Mouse (Mus musculus) MEL (cell line): ENCODE results near the gene Tulp1. TPM values are rescaled to one million over a fixed set of nuclear protein-coding genes. Genes with fewer than 3 reads are reported as not detected.

ENCODE experiments used
- DNase-seq: peaks from one replicate; pipeline ENCODE4 v3.0.0; 2011; ENCODE audit warnings: low read depth, low spot score
- H3K27ac ChIP-seq: 2 replicates; pipeline ENCODE4 v1.5.1; 2012; ENCODE audit warnings: low read depth, mild to moderate bottlenecking, control low read depth, low read length, moderate library complexity; ENCODE audit not compliant: control insufficient read depth
- H3K27me3 ChIP-seq, 2 experiments: fragments of 150-350 bp in 1 of 2; sonication (generic) in 1 of 2; 2 replicates each; pipeline ENCODE4 v1.6.1; 2012; ENCODE audit warnings: low read length in 2 of 2, mild to moderate bottlenecking in 2 of 2, improper control_type of control experiment in 1 of 2, moderate library complexity in 1 of 2; ENCODE audit not compliant: insufficient read depth in 2 of 2, control insufficient read depth in 1 of 2
- H3K36me3 ChIP-seq, 2 experiments: 2 replicates each; pipeline ENCODE4 v1.6.1; 2012 to 2014; ENCODE audit warnings: low read length in 2 of 2, improper control_type of control experiment in 1 of 2, inconsistent platforms in 1 of 2, mild to moderate bottlenecking in 1 of 2; ENCODE audit not compliant: insufficient read depth in 2 of 2, control insufficient read depth in 1 of 2
- H3K4me1 ChIP-seq, 2 experiments: fragments of 150-350 bp in 1 of 2; sonication (generic) in 1 of 2; 2 replicates each; pipeline ENCODE4 v1.6.1; 2012; ENCODE audit warnings: low read length in 2 of 2, improper control_type of control experiment in 1 of 2, mild to moderate bottlenecking in 1 of 2; ENCODE audit not compliant: insufficient read depth in 2 of 2, control insufficient read depth in 1 of 2
- H3K4me3 ChIP-seq, 2 experiments: fragments of 150-350 bp in 1 of 2; sonication (generic) in 1 of 2; 2 replicates each; pipeline ENCODE4 v1.5.1; 2012; ENCODE audit warnings: low read depth in 2 of 2, low read length in 2 of 2, mild to moderate bottlenecking in 2 of 2, moderate library complexity in 2 of 2, control low read depth in 1 of 2, improper control_type of control experiment in 1 of 2; ENCODE audit not compliant: control insufficient read depth in 1 of 2, insufficient read depth in 1 of 2
- H3K79me2 ChIP-seq: 2 replicates; pipeline ENCODE4 v1.6.1; 2012; ENCODE audit warnings: mild to moderate bottlenecking, low read length, moderate library complexity; ENCODE audit not compliant: control insufficient read depth, poor library complexity, insufficient read depth
- H3K9ac ChIP-seq: 2 replicates; pipeline ENCODE4 v1.6.1; 2012; ENCODE audit warnings: low read depth, mild to moderate bottlenecking, control low read depth, low read length, moderate library complexity; ENCODE audit not compliant: control insufficient read depth, poor library complexity, severe bottlenecking
- H3K9me3 ChIP-seq: fragments of 150-350 bp; sonication (generic); replicated peaks from 2 replicates; pipeline ENCODE4 v1.6.1; 2012; ENCODE audit warnings: mild to moderate bottlenecking, low read length, improper control_type of control experiment, moderate library complexity; ENCODE audit not compliant: insufficient read depth
- BHLHE40 ChIP-seq: IDR thresholded peaks from 2 replicates; pipeline ENCODE4 v1.6.1; 2012; ENCODE audit warnings: low read depth, mild to moderate bottlenecking, inconsistent platforms, low read length, improper control_type of control experiment, borderline replicate concordance
- CHD2 ChIP-seq: IDR thresholded peaks from 2 replicates; pipeline ENCODE4 v1.6.1; 2011; ENCODE audit warnings: low read length, improper control_type of control experiment
- CTCF ChIP-seq, 3 experiments: IDR thresholded peaks in 2 of 3; conservative IDR thresholded peaks in 1 of 3; 2 replicates each; pipeline ENCODE4 v1.5.1; 2011 to 2012; ENCODE audit warnings: low read length in 3 of 3, low read depth in 2 of 3, mild to moderate bottlenecking in 2 of 3, improper control_type of control experiment in 1 of 3, inconsistent platforms in 1 of 3, mixed read lengths in 1 of 3, moderate library complexity in 1 of 3; ENCODE audit not compliant: control insufficient read depth in 1 of 3, insufficient read depth in 1 of 3, poor library complexity in 1 of 3, severe bottlenecking in 1 of 3
- E2F4 ChIP-seq: IDR thresholded peaks from 2 replicates; pipeline ENCODE4 v1.6.1; 2011; ENCODE audit warnings: low read depth, low read length, improper control_type of control experiment, borderline replicate concordance
- EP300 ChIP-seq, 2 experiments: IDR thresholded peaks; 2 replicates each; pipeline ENCODE4 v1.6.1; 2011; ENCODE audit warnings: improper control_type of control experiment in 2 of 2, low read length in 2 of 2, low read depth in 1 of 2, mild to moderate bottlenecking in 1 of 2
- ETS1 ChIP-seq: IDR thresholded peaks from 2 replicates; pipeline ENCODE4 v1.6.1; 2012; ENCODE audit warnings: low read depth, mild to moderate bottlenecking, inconsistent platforms, low read length, improper control_type of control experiment, moderate library complexity
- GABPA ChIP-seq: IDR thresholded peaks from 2 replicates; pipeline ENCODE4 v1.6.1; 2012; ENCODE audit warnings: low read depth, mild to moderate bottlenecking, inconsistent platforms, low read length, improper control_type of control experiment, moderate library complexity
- GATA1 ChIP-seq: IDR thresholded peaks from 2 replicates; pipeline ENCODE4 v1.6.1; 2011; ENCODE audit warnings: low read depth, low read length, improper control_type of control experiment
- HCFC1 ChIP-seq: IDR thresholded peaks from 2 replicates; pipeline ENCODE4 v1.6.1; 2012; ENCODE audit warnings: low read depth, mild to moderate bottlenecking, inconsistent platforms, low read length, improper control_type of control experiment, moderate library complexity
- JUND ChIP-seq: IDR thresholded peaks from 2 replicates; pipeline ENCODE4 v1.6.1; 2011; ENCODE audit warnings: low read depth, mild to moderate bottlenecking, improper control_type of control experiment, low read length
- KAT2A ChIP-seq: conservative IDR thresholded peaks from 2 replicates; pipeline ENCODE4 v1.6.1; 2012; ENCODE audit warnings: low read depth, low read length, improper control_type of control experiment, inconsistent platforms
- MAFK ChIP-seq: IDR thresholded peaks from 2 replicates; pipeline ENCODE4 v1.6.1; 2011; ENCODE audit warnings: low read depth, mild to moderate bottlenecking, low read length, improper control_type of control experiment, borderline replicate concordance
- MAX ChIP-seq: IDR thresholded peaks from 2 replicates; pipeline ENCODE4 v1.6.1; 2011; ENCODE audit warnings: low read length, improper control_type of control experiment
- MAZ ChIP-seq: IDR thresholded peaks from 2 replicates; pipeline ENCODE4 v1.6.1; 2012; ENCODE audit warnings: low read depth, mild to moderate bottlenecking, inconsistent platforms, low read length, improper control_type of control experiment
- MEF2A ChIP-seq: IDR thresholded peaks from 2 replicates; pipeline ENCODE4 v1.6.1; 2014; ENCODE audit warnings: low read depth, mild to moderate bottlenecking, inconsistent platforms, low read length, improper control_type of control experiment; ENCODE audit not compliant: poor library complexity, insufficient replicate concordance, severe bottlenecking; ENCODE audit errors: extremely low read depth
- MXI1 ChIP-seq: IDR thresholded peaks from 2 replicates; pipeline ENCODE4 v1.6.1; 2011; ENCODE audit warnings: mild to moderate bottlenecking, low read depth, low read length, improper control_type of control experiment
- MYB ChIP-seq: IDR thresholded peaks from 2 replicates; pipeline ENCODE4 v1.6.1; 2011; ENCODE audit warnings: mild to moderate bottlenecking, low read depth, low read length, improper control_type of control experiment
- MYC ChIP-seq: IDR thresholded peaks from 2 replicates; pipeline ENCODE4 v1.6.1; 2011; ENCODE audit warnings: low read depth, mild to moderate bottlenecking, low read length, improper control_type of control experiment, moderate library complexity
- NELFE ChIP-seq: IDR thresholded peaks from 2 replicates; pipeline ENCODE4 v1.6.1; 2011; ENCODE audit warnings: low read depth, low read length, improper control_type of control experiment
- NRF1 ChIP-seq: IDR thresholded peaks from 2 replicates; pipeline ENCODE4 v1.6.1; 2014; ENCODE audit warnings: low read depth, mild to moderate bottlenecking, inconsistent platforms, low read length, improper control_type of control experiment, moderate library complexity; ENCODE audit not compliant: poor library complexity, insufficient read depth, severe bottlenecking
- POLR2A ChIP-seq, 2 experiments: IDR thresholded peaks; 2 replicates each; pipeline ENCODE4 v1.6.1; 2011 to 2012; ENCODE audit warnings: low read length in 2 of 2, mild to moderate bottlenecking in 2 of 2, control low read depth in 1 of 2, improper control_type of control experiment in 1 of 2, low read depth in 1 of 2, moderate library complexity in 1 of 2; ENCODE audit not compliant: control insufficient read depth in 1 of 2, insufficient read depth in 1 of 2, poor library complexity in 1 of 2
- POLR2AphosphoS5 ChIP-seq: IDR thresholded peaks from 2 replicates; pipeline ENCODE4 v1.6.1; 2012; ENCODE audit warnings: low read depth, borderline replicate concordance, mild to moderate bottlenecking, inconsistent platforms, low read length, moderate library complexity, mixed read lengths
- RAD21 ChIP-seq: IDR thresholded peaks from 2 replicates; pipeline ENCODE4 v1.6.1; 2011; ENCODE audit warnings: mild to moderate bottlenecking, low read depth, low read length, improper control_type of control experiment
- RCOR1 ChIP-seq: IDR thresholded peaks from 2 replicates; pipeline ENCODE4 v1.6.1; 2012; ENCODE audit warnings: low read depth, mild to moderate bottlenecking, inconsistent platforms, low read length, improper control_type of control experiment
- SIN3A ChIP-seq: IDR thresholded peaks from 2 replicates; pipeline ENCODE4 v1.6.1; 2012; ENCODE audit warnings: low read length, improper control_type of control experiment, inconsistent platforms
- SMC3 ChIP-seq: IDR thresholded peaks from 2 replicates; pipeline ENCODE4 v1.6.1; 2011; ENCODE audit warnings: low read depth, low read length, improper control_type of control experiment
- TAL1 ChIP-seq: IDR thresholded peaks from 2 replicates; pipeline ENCODE4 v1.6.1; 2012; ENCODE audit warnings: mild to moderate bottlenecking, inconsistent platforms, low read length, moderate library complexity, mixed read lengths
- TBP ChIP-seq: IDR thresholded peaks from 2 replicates; pipeline ENCODE4 v1.8.0; 2011; ENCODE audit warnings: low read depth, low read length, improper control_type of control experiment
- TCF12 ChIP-seq: IDR thresholded peaks from 2 replicates; pipeline ENCODE4 v1.6.1; 2014; ENCODE audit warnings: low read depth, mild to moderate bottlenecking, inconsistent platforms, low read length, improper control_type of control experiment, moderate library complexity
- USF1 ChIP-seq: IDR thresholded peaks from 2 replicates; pipeline ENCODE4 v1.6.1; 2014; ENCODE audit warnings: low read depth, mild to moderate bottlenecking, inconsistent platforms, low read length, improper control_type of control experiment, moderate library complexity
- USF2 ChIP-seq, 2 experiments: IDR thresholded peaks; 2 replicates each; pipeline ENCODE4 v1.6.1; 2011 to 2012; ENCODE audit warnings: improper control_type of control experiment in 2 of 2, low read length in 2 of 2, borderline replicate concordance in 1 of 2, inconsistent platforms in 1 of 2, low read depth in 1 of 2, mild to moderate bottlenecking in 1 of 2; ENCODE audit not compliant: insufficient read depth in 1 of 2
- ZC3H11A ChIP-seq: IDR thresholded peaks from 2 replicates; pipeline ENCODE4 v1.6.1; 2012; ENCODE audit warnings: low read depth, mild to moderate bottlenecking, inconsistent platforms, low read length, improper control_type of control experiment
- ZKSCAN1 ChIP-seq: IDR thresholded peaks from 2 replicates; pipeline ENCODE4 v1.6.1; 2012; ENCODE audit warnings: low read depth, mild to moderate bottlenecking, inconsistent platforms, low read length, improper control_type of control experiment, moderate library complexity
- ZMIZ1 ChIP-seq: IDR thresholded peaks from 2 replicates; pipeline ENCODE4 v1.6.1; 2012; ENCODE audit warnings: low read depth, mild to moderate bottlenecking, inconsistent platforms, low read length, improper control_type of control experiment, moderate library complexity
- ZNF384 ChIP-seq: IDR thresholded peaks from 2 replicates; pipeline ENCODE4 v1.6.1; 2012; ENCODE audit warnings: low read depth, mild to moderate bottlenecking, inconsistent platforms, low read length, improper control_type of control experiment
- polyA plus RNA-seq, 2 experiments: library from polyadenylated mRNA; stranded (reverse) in 1 of 2; unstranded in 1 of 2; fragments of >175 nt in 1 of 2; fragments of >200 nt in 1 of 2; gene quantifications; 2 replicates each; pipeline versions ENCODE4 v1.2.1 to v1.2.4; 2012; ENCODE audit warnings: low replicate concordance in 2 of 2, low read depth in 1 of 2; ENCODE audit not compliant: insufficient read length in 2 of 2, insufficient read depth in 1 of 2, missing spikeins in 1 of 2
- total RNA-seq: library from RNA; depleted of rRNA; stranded (reverse); fragments of 300-350 nt; gene quantifications from 2 replicates; pipeline ENCODE4 v1.2.3, GENCODE M21; 2012

The Tulp1 gene
- total and polyA plus RNA-seq, 3 experiments = 0.23 to 2.4 TPM; not detected in 1

DNA sequence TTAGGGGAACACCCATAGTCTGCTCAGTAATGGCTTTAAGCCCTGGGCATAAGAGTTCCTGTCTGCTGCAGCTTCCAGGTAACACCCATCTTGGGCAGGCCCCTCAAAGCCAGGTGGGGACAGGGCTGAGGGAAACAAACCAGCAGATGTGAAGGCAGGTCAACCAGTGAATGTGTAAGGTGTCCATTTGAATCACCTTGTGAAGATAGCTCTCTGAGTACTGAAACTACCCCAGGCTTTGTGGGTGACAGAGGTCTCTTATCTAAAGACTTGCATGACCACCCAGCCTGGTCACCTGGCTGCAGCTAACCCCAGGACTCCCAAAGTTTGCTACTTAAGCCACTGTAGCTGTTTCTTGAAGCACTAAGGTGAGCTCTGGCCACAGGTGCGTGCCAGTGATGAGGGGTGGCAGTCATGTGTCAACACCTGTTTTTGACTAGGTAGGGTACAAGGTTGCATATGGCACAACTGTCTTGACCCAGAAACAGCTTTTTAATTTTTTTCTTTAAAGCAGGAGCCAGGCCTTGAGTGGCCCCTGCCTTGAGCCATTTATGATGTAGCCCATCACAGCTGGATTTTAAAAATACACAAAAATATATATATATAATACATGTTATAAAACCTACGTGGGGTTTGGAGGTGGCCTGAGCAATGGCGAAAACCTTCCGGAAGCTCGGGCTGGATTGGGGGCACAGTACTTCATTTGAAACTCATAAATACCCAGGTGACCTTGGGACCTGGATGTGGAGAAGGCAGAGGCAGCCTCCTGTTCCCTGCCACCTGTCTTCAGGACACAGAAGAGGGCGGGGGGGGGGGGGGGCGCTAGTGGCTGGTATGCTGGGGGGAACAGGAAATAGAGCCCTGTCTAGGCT is 33.5 kb downstream of the Tulp1 start:
- peaks cover 4 to 5% of the 10 kb centered on the region in 2 experiments; a peak in 3 of 4 replicates for H3K36me3 ChIP-seq
- no peaks in the 10 kb centered on the region for H3K27me3 ChIP-seq
- DNase-seq = peak; percentile 58
- H3K27ac ChIP-seq = peak overlapping the region; percentile 11; the same call in 1 of the 2 replicates
- H3K4me1 ChIP-seq = peaks cover 0 to 8% of the 10 kb centered on the region in 2 experiments; a peak in 1 of 4 replicates
- H3K4me3 ChIP-seq = peak overlapping the region in 1 of 2 experiments; percentile 96; a peak in 2 of 4 replicates
- H3K79me2 ChIP-seq = peaks cover 24% of the 10 kb centered on the region
- peak overlapping the region; percentile 99 for H3K9ac ChIP-seq
- H3K9me3 ChIP-seq = no peaks in the 10 kb centered on the region
- TF ChIP-seq MXI1 (no peak), SMC3 (peak; percentile 13; the same call in 1 of the 2 replicates), BHLHE40 (no peak), EP300 (IDR thresholded peaks at IDR 0.05; ENCODE audit: low read depth in 1 of 2, low read length in 2 of 2) (no peak), ETS1 (0 out of 2 replicates have a peak, but pooled peaks have one; percentile 8), TBP (no peak), GATA1 (no peak), USF1 (no peak), MAFK (no peak), HCFC1 (no peak), POLR2A (IDR thresholded peaks at IDR 0.05; ENCODE audit: control insufficient read depth in 1 of 2, insufficient read depth in 1 of 2, low read depth in 1 of 2, low read length in 2 of 2, poor library complexity in 1 of 2) (peak; percentile 52 to 79; a peak in 3 of 4 replicates), E2F4 (no peak), NRF1 (no peak), USF2 (IDR thresholded peaks at IDR 0.05; ENCODE audit: borderline replicate concordance in 1 of 2, insufficient read depth in 1 of 2, low read depth in 1 of 2, low read length in 2 of 2) (no peak), CHD2 (peak; percentile 63), GABPA (no peak), JUND (no peak), SIN3A (no peak), MEF2A (no peak), MAZ (no peak), MYC (no peak), CTCF (IDR thresholded peaks at IDR 0.05 in 2 of 3, conservative IDR thresholded peaks at IDR 0.05 in 1 of 3; ENCODE audit: control insufficient read depth in 1 of 3, insufficient read depth in 1 of 3, low read depth in 2 of 3, low read length in 3 of 3, poor library complexity in 1 of 3, severe bottlenecking in 1 of 3) (no peak), NELFE (no peak), ZKSCAN1 (no peak), RCOR1 (no peak), ZMIZ1 (peak; percentile 89), MYB (no peak), KAT2A (no peak), TCF12 (no peak), TAL1 (no peak), ZNF384 (no peak), MAX (no peak), POLR2AphosphoS5 (no peak; the same call in 1 of the 2 replicates), ZC3H11A (no peak), RAD21 (no peak)
